Mouse (Mus musculus) T-helper 2 cell (primary cell): ENCODE data around the gene Haspin.
"Not testable (repeated sequence)": the region's sequence is repeated elsewhere in the genome, so short reads cannot be mapped to it uniquely, and the experiment has no call there.

Experiments
- in situ Hi-C: fragments of 300-600 bp; cut with MboI, MseI; formaldehyde crosslinking; loops from one replicate; pipeline ENCODE4 v1.15.1; 2025; ENCODE audit warnings: high pct_unique_total_duplicates

Haspin gene

DNA sequence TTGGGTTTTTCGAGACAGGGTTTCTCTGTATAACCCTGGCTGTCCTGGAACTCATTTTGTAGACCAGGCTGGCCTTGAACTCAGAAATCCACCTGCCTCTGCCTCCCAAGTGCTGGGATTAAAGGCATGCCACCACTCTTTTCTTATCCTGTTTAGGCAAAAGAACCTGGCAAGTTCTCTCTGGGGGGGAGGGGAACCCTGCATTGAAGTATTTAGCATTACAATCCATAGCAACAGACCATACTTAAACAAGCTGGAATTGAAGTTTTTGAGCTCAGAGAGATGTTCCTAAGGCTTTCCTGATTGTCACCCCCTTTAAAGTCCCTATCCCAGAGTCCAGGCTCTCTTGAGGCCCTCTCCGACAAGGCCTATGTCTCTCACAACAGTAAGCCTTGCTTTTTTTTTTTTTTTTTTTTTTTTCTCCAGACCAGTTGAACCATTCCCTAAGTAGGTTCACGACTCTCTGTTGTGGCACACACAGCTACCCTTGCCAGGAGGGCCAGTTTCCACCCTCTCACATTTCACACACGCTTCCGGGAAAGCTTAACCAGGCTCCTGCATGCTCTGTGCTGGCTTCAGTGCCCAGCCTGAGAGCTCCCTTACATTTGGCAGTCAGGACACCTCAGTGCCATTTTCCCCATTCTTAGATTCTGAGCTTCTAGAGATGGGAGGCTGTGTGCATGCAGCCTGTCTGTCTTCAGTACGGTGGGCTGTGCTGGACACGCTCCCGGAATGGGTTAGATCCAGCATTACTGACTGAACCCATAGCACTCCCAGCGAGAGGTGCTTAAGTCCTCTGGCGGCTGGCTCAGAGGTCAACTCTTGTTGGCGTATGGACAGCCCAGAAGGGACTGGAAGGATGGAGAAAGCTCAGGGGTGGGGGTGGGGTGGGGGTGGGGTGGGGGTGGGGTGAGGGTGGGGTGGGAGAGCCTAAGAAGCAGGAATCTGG is 8.2 kb upstream of the Haspin start:
- in situ Hi-C loops, result loop anchor here (25.0 kb wide), 1 partner anchor 591 kb away; no protein-coding TSS in a partner anchor

DNA sequence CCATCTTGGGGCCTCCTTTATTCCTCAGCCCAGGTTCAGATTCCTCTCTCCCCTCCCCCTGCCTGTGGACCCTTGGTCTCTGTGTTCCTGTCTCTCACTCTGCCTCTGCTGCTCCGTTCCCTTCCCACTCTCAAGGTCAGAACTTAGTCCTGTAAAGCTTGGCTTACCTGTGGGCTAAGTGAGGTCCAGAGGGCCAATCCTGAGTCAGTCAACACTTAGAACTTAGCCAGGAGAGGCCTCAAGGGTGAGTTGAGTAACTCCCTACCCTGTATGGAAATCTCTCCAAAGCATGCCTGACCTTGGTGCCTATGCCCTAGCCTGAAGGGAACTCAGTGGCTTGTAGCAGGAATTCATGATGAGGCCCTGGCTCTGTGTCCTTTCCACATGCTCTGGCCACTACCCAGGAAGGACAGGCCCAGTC is 6.2 kb upstream of the Haspin start:
- in situ Hi-C loops, result loop anchor here (25.0 kb wide), 1 partner anchor 593 kb away; no protein-coding TSS in a partner anchor

DNA sequence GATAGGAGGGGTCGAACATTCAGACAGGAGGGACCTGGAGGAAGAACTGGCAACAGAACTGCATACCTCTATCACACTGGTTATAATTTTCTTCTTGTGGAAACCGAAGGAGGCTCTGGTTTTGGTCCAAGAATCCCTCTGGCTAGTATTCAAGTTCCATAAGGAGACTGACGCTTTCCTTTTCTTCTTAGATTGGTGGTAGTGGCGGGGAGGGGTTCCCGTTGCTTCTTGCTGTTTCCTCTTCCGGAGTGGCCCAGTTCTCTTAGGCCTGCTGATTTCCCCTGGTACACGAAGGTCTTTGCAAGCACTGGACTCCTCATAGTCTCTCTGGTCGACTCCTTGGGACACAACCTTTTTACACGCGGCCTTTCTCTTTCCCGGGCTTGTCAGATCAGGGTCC is 978 bp downstream of the Haspin start:
- in situ Hi-C loops, result loop anchor here (5.0 to 25.0 kb wide), 3 partner anchors 40 to 1238 kb away; partner anchors contain the start of genes Emc6 and Tax1bp3

DNA sequence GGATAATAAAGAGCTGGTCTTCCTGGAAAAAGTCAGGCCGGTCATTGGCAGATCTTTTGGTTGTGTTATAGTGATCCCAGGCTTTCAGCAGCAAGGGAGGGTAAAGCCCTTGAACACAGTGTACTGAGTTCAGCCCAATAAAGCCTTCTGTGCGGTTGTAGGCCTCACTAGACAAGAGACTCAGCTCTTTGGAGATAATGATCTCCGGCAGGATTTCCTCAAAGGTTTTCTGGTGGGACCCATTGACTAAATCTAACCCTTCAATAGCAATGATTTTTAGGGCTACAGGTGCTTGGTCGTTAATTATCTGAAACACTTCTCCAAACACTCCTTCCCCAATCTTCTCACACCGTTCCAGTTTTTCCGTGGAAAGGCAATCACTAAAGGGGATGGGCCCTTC is 1.5 kb downstream of the Haspin start:
- in situ Hi-C loops, result loop anchor here (5.0 to 25.0 kb wide), 3 partner anchors 41 to 1238 kb away; partner anchors contain the start of genes Emc6 and Tax1bp3

DNA sequence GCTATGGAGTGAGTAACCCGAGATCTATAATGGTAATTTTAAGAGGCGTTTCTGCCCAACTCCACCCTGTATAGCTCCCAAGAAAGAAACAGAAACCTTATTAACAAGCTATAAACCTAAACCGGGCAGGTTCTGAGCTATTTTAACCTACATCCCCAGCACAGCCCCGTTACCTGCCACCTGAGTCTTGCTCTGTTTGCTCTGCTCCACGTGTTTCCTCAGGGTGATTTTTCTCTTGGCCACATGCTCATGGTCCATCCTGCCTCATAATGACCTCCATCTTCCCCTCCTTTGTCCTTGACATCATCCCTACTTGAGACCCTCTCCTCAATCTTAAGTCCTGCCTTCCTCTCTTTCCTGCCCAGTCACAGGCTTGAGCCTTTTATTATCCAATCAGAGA is 3.9 kb downstream of the Haspin start:
- in situ Hi-C loops, result loop anchor here (10.0 to 25.0 kb wide), 2 partner anchors 603 to 1241 kb away; no protein-coding TSS in a partner anchor

DNA sequence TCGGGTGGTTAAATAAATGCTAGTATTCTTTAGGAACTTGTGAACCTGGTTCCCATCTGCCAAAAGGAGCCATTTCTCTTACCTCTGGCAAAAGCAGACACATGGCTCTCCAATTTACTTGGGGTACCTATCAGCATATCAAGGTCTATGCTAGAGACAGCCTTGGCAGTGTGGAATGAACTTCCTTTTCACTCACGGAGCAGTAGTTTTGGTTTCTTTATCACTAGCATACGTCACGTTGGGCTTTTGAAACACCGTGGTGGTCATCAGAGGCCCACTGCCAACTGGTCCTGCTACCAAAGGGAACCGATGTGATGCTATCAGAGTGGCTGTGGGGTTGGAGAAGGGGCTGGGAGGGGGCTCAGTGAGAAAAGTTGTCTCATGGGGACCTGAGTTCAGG is 5.1 kb downstream of the Haspin start:
- in situ Hi-C loops, result loop anchor here (10.0 to 25.0 kb wide), 2 partner anchors 604 to 1242 kb away; no protein-coding TSS in a partner anchor

DNA sequence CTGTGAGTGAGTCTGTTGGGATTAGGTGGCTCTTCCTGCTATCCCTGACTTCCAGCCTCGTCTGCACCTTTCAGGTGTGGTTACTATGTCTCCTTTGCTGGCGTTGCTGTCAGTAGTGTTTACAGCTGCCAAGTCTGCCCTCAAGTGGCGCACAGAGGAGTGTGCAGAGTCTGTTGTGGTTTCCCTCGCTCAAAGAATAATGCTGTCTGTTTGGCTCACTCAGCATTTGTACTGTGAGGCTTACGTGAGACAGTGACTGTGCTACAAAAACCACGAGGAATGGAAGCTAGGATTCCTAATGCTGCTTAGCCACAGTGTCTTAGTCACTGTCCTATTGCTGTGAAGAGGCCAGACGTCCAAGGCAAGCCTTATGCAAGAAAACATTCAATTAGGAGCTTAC is 7.1 kb downstream of the Haspin start:
- in situ Hi-C loops, result loop anchor here (10.0 to 25.0 kb wide), 2 partner anchors 606 to 1244 kb away; no protein-coding TSS in a partner anchor

DNA sequence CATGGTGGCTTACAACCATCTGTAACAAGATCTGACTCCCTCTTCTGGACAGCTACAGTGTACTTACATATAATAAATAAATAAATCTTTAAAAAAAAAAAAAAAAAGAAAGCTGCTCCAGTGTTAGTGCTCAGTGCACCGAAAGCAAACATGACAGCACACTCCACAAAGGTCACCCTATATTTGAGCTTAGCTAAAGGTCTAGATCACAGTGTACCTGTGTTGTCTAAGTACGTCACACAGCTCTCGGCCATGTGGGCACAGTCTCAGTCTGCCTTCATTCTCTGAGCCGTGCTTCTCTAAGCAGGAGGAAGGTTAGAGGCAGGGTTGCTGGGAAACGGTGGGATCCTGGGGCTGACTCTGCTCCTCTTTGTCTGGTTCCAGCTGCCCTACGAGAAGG is 11.6 kb downstream of the Haspin start:
- in situ Hi-C loops, result loop anchor here (25.0 kb wide), 1 partner anchor 611 kb away; no protein-coding TSS in a partner anchor

DNA sequence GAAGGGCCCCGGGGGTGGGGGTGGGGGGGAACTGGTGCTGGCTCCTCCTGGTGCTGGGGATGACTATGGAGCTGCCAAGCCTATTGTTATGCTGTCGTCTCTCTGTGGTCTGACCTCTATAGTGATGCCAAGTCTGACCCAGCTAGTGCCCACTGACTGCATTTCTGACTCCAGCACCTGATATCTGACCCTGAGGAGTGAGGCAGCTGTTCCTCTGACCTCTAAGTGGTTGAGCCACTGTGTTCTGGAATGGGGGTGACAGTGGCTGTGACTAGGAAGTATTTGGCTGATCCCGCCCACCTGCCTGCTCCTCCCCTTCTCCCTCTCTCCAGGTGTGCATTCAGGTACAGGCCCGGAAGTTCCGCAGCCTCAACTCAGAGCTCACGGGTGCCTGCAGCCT is 26.7 kb downstream of the Haspin start:
- in situ Hi-C loops, result no loop called here

DNA sequence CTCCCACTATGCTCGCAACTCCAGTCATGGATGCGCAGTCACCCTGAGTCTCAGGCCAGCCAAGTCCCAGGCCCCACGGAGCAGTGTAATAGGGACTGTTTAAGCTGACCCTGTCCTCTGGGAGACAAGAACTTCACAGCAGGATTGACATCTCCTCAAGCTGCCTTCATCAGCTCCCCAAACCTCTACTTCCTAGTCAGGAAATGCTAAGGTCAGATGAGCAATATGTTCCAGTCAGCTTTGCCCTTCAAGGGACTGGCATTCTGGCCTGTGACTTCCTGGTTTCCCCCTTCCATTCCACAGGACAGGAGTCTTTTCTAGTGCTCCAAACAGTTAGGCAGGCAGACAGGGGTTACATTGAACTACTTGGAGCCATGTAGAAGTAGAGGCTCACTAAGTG is 28.2 kb downstream of the Haspin start:
- in situ Hi-C loops, result no loop called here

DNA sequence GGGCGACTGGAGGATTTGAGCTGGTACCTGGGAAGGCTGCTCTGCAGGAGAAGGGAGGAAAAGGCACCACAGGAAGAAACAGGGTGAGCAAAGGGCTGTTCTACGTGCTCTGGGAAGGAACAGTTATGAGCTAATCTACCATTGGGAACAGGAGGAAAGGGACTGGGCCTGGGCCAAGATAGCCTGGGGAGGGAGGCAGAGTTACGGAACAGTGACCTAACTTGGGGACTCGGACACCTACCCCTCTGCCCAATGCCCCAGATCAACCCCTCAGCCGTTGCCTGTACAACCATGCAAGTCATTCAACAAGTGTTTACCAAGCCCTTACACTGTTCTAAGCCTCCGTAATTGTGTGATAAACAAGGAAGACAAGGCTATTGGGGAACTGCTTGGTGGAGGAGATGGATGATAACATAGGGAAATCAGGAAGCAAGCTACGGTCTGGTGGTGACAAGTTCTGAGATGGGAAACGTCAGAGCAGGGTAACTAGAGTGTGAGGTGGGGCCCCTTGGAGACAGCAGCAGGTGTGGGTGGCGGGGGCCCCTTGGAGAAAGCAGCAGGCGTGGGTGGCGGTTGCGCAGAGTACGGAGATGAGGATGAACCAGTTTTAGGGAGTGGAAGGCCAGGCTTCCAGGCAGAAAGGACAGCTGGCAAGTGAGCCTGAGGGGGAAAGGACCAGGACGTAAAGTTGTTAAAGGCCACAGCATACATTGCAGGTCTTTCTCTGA is 29.0 kb downstream of the Haspin start:
- in situ Hi-C loops, result no loop called here

DNA sequence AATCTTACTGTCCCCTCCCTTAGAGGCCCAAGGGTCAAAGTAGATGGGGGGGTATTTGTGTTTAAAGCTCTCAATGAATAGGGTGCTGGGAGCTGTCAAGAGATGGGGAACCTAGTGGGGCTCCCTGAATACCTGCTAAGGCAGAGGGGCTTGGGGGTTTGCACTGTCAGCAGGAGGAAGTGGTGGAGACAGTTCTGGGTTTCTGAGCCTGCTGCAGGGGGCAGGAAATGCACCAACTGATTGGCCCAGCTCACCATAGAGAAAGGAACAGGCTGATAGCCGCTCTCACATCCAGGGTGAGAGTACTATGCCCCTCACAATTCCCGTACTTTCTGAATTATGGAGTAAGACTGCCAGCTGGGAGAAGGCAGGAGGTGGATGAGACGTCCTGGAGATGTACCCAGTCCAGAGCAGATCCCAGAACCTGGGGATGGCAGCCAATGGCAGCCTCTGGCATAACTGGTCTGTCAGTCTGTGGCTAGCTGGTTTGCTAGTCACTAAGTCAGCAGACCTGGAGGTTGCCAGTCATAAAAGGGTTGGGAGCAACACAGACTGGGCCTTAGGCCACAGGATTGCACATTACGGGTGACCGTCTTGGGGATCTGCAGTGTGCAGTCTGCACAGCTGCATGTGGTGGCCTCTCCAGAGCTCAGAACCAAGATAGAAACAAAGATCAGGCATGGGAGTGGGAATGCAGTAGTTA is 29.7 kb downstream of the Haspin start:
- in situ Hi-C loops, result no loop called here

DNA sequence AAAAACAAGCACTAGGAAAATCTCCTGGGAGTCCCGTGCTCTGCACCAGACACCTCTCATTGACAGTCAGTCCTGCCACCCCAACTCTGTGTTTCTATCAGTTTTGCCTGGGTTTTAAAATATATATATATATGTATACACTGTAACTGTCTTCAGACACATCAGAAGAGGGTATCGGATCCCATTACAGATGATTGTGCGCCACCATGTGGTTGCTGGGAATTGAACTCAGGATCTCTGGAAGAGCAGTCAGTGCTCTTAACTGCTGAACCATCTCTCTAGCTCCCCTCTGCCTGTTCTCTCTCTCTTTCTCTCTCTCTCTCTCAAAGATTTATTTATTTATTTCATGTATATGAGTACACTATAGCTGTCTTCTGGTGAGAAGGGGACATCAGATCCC is 30.7 kb downstream of the Haspin start:
- in situ Hi-C loops, result not testable (repeated sequence)

DNA sequence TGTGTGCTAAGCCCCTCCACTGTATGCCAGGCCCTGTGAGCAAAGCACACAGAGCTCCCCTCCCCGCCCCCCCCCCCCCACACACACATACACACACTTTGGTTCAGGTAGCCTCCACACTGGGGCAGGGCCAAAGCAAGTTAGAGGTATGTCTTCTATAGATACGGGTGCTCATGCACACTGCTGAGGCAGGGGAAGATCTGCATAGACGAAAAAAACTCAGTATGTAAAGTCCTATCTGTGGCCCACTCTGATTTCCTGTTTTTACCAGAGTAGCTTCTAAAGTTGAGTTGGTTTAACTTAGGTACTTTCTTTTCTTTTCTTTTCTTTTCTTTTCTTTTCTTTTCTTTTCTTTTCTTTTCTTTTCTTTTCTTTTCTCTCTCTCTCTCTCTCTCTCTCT is 32.8 kb downstream of the Haspin start:
- in situ Hi-C loops, result no loop called here

DNA sequence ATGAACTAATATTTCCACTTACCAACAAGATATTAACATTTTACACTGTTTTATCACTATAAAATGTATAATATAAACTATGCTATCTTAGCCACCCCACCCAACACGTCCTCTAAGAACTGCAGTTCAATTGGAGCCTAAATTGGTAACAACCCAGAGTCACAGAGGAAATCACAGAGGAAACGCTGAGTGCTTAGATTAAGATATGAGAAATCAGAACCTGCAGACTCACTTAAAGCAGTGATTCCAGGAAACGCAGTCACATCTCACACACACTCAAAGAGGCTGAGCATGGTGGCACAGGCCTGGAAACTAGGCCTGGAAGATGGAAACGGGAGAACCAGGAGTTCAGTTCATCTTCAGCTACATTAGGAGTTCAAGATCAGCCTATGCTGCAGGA is 36.8 kb downstream of the Haspin start:
- in situ Hi-C loops, result no loop called here

DNA sequence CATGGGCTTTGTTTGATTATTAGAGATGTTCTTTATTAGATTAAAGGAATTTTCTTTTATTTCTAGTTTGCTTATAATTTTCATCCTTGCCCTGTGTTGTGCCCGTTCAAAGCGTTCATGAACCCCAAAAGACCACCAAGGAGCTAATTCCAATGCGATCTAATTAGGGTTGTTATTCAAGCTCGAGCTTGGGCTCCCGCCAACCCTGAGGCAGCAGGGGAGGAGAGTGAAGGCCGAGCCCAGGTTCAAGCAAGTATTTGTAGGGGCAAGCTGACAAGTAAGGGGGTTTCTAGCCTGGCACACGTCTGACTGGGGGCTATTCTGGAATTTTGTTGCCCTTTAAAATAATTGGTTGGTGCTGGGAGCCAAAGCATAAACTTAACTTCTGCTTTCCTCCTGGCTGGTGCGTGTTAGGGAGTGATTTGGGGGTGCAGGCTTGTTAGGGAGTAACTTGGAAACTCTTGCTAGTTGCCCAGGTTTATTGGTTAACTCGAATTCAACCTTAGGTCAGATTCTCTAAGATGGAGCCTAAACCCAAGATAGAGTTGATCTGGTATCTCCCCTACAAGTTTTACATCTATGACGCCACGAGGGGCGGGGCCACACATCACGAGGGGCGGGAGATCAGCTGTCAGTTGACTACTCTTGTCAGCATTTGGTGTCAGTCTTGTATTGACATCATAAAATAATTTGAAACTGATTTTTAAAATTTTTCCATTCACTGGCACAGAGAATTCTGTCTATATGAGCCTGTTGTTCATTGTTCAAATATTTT is 37.9 kb downstream of the Haspin start:
- in situ Hi-C loops, result no loop called here

DNA sequence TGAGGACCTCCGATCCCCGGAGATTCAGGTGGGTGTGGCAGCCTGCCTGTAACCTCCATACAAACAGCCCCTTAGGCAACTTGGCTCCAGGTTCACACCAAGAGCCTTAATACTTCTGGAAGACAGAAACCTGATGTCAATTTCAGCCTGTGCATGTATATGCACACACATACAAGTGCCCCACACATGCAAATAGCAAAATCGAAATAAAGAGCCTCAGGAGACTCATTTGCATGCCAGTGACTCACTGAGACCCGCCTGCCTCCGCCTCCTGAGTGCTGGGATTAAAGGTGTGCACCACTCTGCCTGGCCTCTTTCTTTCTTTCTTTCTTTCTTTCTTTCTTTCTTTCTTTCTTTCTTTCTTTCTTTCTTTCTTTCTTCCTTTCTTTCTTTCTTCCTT is 39.2 kb downstream of the Haspin start:
- in situ Hi-C loops, result no loop called here

DNA sequence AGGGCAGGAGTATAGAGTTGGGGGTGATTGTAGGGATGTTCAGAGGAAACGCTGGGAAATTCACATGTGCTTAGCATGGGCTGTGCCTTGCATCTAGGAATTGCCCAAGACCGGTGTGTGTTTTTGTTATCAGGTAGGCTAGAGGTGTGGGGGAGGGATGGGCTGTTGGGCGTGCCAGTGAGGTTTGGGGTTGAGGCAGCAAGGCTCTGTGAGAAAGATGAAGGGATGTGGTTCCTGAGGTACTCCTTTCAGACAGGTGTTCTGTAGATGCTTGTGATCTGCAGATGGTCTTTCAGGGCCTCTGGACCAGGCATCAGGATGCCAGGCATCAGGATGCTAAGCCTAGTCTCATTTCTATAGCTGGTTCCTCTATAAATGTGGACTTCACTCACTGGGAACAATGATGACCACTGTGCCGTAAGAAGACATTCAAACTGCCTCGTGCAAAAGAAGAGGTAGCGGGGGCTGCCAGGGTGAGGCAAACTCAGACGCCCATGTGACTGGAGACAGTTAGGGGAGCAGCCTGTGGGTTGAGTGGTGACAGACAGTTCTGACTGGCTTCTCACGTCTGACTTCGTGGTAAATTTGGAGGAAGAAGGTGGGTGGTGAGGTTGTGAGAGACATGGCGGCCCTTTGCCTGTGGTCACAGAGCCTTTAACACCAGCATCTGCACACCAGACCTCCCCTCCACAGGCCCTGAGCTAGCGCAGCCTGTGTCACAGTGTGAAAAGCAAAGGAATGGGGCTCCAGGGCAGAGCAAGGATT is 43.7 kb downstream of the Haspin start:
- in situ Hi-C loops, result no loop called here

DNA sequence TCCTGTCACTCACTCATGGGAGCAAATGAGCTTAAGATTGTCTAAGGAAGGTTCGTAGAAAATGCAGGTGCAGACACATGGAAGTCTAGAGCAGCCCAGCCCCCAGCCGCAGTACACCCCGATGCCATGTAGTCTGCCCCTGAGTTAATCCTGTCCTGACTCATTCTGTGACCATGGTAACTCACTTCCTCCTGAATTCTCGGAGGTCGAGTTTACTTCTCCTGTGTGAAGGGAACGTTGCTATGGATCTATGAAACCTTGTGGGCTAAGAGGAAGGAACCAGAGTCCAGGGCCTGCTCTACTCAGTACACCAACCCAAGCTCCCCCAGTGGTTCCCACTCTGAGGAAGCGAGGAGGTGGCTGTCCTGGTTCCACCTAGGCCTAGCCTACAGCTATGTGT is 45.2 kb downstream of the Haspin start:
- in situ Hi-C loops, result no loop called here

DNA sequence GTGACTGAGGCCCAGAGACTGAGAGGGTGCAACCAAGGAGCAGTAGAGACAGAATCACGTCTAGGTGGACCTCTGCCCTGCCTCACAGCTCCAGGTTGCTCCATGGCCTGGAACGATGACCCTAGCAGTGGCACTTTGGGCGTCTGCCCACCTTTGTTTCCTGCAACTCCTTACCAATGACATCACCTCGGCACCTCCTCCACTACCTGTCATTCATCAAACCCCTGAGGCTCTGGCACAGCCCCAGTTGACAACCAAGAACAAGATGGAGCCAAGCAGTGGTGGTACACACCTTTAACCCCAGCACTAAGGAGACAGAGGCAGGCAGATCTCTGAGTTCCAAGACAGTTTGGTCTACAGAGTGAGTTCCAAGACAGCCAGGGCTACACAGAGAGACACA is 46.0 kb downstream of the Haspin start:
- in situ Hi-C loops, result no loop called here
